Mouse (Mus musculus) WW6 (cell line): ENCODE results near the gene Lnx2.

Experiments
- DNase-seq: peaks from one replicate; pipeline ENCODE4 v3.0.0-alpha.2; 2013; ENCODE audit warnings: low read depth, low spot score

Lnx2 gene

GRCm38 (mm10) chr5:147018761-147019160, 57.6 kb downstream of the Lnx2 start:
- no peak for DNase-seq

DNA sequence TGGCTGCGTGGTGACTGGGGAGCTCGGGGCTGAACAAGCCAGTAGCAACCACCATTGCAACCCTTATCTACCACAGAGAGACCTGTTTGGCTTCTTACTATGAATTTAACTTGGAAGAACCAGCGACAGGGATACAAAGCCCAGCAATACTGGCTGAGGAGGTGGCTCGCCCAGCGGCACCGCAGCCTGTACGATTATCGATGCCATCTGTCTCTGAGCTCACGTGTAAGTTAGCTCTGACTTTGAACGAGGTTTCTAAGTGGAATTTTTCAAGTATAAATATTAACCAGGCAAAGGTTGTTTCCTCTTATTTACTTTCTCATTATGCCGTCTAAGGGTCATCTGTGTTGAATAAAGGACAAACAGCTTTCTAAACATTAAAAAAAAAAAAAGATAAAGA, 58.9 kb downstream of the Lnx2 start:
- no peak for DNase-seq

GRCm38 (mm10) chr5:147016622-147017021, 59.8 kb downstream of the Lnx2 start:
- DNase-seq: no peak

GRCm38 (mm10) chr5:147015191-147015590, 61.2 kb downstream of the Lnx2 start:
- no peak for DNase-seq

DNA sequence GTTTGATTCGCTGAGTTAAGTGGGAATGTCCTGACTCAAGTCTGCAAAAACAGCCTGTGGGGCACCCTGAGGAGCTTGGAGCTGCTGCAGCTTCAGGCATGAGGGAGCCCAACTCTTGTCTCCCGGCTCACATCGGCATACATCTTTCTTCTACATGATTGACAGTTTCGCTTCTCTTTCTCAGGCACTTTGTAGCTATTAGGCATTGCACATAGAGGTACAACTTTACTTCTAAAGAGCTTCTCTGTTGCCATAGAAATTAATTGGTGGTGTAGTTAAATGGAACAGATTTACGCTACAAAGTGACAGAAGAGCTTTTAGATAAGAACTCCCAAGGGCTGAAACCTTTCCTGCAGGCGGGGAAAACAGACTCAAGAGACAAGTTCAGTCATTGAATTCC, 62.5 kb downstream of the Lnx2 start:
- no peak for DNase-seq

GRCm38 (mm10) chr5:147011333-147011732, 65.1 kb downstream of the Lnx2 start:
- no peak for DNase-seq

DNA sequence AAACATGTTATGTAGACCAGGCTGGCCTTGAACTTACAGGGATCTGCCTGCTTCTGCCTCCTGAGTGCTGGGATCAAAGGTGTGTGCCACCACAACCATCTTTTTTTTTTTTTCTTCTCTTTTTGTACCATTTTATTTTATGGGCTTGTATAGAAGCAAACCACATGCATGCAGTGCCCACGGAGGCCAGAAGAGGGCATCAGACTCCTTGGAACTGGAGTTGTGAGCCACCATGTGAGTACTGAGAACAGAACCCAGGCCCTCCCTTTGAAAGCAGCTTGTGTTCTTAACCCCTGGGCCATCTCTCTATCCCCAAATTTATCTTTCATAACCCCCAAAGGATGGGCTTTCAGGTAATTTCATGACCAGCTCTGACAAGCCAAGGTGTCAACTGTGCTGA, 73.1 kb downstream of the Lnx2 start:
- DNase-seq: no peak

- DNase-seq: peak; percentile 29
These were observed 75.1 kb downstream of the Lnx2 start for GRCm38 (mm10) chr5:147001312-147001711.

DNA sequence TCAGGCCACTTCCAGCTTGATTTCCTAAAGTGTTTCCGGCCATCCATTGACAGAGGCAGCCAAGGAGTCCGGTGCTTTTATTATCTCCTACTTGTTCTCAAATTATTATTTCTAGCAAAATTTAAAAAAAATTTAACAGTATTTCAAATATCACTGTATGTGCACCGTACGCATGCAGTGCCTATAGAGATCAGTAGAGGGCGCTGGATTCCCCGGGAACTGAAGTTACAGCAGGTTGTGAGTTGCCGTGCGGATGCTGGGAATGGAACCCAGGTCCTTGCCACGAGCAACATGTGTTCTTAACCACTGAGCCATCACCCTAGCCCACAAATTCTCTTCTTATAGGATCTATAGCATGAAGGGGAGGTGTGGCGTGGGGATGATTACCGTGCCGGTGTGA, 77.6 kb downstream of the Lnx2 start:
- no peak for DNase-seq

GRCm38 (mm10) chr5:146996812-146997211, 79.6 kb downstream of the Lnx2 start:
- no peak for DNase-seq

GRCm38 (mm10) chr5:146994973-146995372, 81.4 kb downstream of the Lnx2 start:
- DNase-seq: no peak

GRCm38 (mm10) chr5:146993509-146993908, 82.9 kb downstream of the Lnx2 start:
- no peak for DNase-seq

GRCm38 (mm10) chr5:146989051-146989450, 87.3 kb downstream of the Lnx2 start:
- no peak for DNase-seq

DNA sequence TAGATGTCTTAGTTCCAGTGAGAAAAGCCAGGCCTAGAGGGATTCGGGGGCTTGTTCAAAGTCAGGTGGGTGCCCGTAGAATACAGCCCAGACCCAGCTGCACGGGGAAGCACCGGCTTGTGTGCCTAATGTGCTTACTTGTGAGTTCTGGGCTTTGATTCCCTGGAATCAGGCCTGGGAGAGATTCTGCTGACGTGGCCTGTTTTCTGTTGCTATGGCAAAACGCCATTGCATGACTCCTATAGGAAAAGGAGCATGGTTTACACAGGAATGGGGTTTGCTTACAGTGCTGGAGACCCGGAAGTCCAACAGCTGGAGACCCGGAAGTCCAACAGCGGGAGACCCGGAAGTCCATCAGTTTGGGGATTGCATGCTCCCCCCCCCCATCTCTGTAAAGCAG, 88.8 kb downstream of the Lnx2 start:
- DNase-seq: no peak

DNA sequence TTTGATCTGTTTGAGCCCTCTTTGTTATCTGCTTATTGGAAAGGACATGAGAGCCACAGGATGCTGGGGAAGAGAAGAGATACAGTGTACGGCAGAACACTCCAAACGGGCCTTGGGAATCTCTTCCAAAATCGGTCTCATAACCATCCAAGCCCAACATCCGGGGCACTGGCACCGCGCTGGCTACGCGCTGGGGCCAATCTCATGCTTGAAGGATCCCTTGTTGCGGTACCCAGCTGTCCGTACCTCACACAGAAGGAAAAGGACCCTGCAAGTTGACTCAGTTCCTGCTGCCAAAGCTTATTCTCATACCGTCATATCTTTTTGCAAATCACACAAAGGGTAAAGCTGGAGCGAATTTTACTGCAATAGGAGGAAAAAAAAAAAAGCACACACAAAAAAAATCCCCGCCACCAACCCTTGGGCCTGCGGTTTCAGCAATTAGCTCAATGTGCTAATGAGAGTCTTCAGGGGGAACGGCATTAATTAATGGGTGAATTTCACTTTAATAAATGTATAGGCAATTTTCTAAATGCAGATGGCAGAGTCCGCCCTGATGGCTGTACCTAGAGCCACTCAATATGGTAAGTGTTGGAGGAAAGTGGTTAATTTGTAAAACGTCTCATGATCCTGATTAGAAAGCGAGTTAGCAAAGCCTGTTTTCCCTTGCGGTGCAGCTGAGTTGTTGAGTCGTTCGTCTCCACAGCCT, 90.5 kb downstream of the Lnx2 start:
- no peak for DNase-seq

DNA sequence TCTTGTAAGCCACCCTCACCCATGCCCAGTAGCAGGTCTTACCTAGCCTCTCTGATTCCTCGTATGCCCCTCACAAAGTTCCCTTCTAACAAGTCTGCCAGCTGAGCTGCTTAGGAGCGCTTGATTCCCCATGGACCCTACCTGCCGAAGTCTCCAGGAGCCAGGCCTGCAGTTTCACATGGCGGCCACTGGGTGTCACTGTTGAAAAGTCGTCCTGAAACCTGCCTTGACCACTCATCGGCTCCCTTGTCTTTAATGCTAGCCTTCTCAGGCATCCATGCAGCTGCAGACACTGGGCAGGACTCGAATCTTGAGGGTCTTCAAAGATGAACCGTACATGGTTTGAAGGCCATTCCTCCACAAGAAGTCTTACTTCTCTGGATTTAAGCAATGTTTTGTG, 93.2 kb downstream of the Lnx2 start:
- DNase-seq: no peak

DNA sequence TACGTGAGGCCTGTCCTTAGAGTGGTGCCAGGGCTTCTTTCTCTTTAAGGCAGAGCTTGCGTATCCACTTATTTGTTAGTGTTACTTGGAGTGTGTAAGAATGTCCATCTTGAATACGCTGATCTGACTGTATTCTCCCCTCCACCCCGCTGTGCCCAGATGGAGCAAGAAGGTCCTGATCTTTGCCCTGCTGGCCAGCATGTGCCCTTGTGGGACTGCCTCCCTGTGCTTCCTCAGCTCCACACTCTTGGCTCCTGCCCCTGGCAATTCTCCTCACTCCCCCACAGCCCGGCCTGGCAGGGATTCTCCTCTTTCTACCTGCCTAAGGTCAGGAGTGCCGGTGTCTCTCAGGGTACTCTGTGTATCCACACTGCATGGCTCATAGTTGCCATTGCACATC, 95.0 kb downstream of the Lnx2 start:
- DNase-seq: no peak

- DNase-seq: no peak
These were observed 101.6 kb downstream of the Lnx2 start for GRCm38 (mm10) chr5:146974781-146975123.

DNA sequence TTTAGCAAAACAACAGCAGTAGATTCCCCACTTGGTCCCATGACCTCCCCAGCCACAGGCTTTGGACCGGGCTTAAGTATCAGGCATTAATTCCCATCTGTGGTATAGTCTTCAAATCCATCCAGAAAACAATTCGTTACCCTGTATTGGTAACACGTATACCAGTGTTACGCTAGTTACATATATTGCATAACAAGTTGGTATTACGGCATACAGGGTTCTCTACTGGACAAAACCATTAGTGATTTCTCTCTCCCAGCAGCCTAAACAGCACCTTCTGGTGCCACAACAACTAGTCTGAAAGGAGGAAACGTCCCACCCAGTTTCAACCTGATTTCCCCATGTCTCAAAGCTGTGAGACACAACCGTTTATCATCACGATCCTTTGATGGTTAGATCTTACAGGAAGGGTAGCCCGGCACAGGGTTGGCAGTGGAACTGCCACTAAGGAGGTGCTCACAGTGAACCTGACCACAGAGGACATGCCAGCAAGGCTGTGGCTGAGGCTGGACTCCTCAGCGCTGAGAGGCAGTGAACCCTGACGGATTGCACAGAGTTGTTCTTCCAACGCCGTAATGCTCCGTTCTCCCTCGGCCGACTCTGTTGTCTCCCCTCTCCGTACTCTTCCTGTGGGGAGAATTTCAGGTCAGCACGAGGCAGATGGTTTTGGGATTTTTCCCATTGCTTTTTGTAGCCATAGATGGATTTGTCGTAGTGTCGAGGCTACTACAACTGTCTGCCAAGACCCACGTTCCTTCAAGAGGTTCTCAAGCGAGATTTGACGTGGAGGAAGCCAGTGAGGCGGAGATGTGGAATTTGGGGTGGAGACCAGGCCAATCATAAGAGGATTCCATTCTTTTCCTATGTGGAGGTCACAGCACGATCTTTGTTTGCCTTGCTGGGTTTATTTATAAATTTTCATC, 102.3 kb downstream of the Lnx2 start:
- DNase-seq: no peak

GRCm38 (mm10) chr5:146973353-146973752, 103.0 kb downstream of the Lnx2 start:
- DNase-seq: no peak

- DNase-seq: no peak
These were observed 104.4 kb downstream of the Lnx2 start for GRCm38 (mm10) chr5:146971776-146972561.

GRCm38 (mm10) chr5:146968695-146969393, 107.5 kb downstream of the Lnx2 start:
- no peak for DNase-seq
